Mouse (Mus musculus) gastrocnemius, postnatal 36 days (tissue): ENCODE results near the gene Pole3. TPM values are rescaled to one million over a fixed set of nuclear protein-coding genes. Genes with fewer than 3 reads are reported as not detected.

Source experiments
- DNase-seq, 2 experiments: peaks; one replicate each; pipeline ENCODE4 v3.0.0; 2022
- intact Hi-C: fragments of 180-260 bp; cut with DNase I; formaldehyde crosslinking; loops from one replicate; pipeline ENCODE4 v1.15.1; 2025
- total RNA-seq, 2 experiments: library from RNA; stranded (reverse); gene quantifications; 2 replicates each; pipeline ENCODE4 v1.2.3; 2021

The Pole3 gene
- total RNA-seq, 2 experiments from 2014 or later = 14.8 to 15.0 TPM

DNA sequence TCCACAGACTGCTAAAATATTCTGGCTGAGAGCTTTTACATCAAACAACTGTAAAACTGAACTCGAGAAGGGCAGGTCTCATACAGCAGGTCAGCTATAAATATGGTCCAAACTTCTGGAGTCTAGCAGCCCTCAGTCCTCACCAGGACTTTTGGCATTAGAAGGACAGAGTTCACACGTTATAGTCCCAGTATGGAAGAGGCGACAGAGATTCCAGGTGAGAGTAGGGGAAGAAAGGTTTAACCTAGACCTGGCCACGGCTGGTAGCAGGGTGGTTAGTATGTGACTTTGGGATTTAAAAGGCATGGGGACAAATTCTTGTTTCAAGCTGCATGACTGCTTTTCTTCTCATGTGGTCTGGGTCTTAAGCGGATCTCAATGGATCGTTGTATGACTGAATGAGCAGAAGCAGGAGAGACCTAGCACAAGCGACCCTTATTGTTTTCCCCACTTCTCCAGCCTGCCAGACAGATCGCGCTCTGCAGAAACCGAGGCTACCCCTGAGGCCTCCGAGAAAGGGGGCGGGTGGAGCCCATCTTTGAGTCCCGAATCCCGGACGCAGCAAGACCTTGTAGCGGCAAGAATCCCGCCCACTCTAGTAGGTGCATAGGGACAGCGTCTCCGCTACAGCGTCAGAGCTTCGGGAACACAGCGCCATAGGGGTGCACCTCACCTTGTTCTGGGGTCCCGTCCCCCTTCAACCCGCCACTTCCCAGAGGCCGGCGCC is 5.6 kb downstream of the Pole3 start:
- DNase-seq = no peak
- intact Hi-C loops = no loop called here

DNA sequence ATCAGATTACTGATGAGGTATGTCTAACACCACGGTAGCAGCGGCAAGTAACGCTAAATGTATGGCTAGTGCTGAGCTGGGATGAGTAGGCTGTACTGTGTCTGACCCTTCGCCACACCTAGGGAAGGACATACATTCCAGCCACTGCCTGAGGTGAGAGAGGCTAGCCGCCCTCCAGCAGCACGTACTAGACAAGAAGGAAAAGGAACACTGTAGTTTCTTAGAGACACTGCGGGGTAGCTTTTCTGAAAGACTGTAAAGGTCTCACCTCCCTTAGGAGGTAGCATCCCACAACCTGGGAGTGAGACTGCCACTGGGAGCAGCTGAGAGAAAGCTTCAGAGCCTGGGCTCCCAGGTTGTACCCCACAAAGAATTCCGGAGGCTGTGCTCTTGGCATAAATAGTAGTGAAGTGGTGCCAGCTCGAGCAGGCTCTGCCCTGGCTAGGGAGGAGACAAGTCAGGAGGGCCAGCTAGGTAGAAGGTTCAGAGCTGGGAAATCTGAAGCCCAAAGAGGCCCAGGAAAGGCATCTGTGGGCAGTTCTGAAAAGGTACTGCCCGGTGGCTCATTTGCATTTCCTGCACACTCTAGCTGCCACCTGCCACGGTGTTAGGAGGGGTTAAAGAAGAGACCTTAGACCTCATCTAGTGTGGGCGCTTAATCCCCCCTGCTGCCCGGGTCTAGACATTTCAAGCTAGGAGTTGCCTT is 6.3 kb downstream of the Pole3 start:
- no peak for DNase-seq
- intact Hi-C loops = no loop called here

DNA sequence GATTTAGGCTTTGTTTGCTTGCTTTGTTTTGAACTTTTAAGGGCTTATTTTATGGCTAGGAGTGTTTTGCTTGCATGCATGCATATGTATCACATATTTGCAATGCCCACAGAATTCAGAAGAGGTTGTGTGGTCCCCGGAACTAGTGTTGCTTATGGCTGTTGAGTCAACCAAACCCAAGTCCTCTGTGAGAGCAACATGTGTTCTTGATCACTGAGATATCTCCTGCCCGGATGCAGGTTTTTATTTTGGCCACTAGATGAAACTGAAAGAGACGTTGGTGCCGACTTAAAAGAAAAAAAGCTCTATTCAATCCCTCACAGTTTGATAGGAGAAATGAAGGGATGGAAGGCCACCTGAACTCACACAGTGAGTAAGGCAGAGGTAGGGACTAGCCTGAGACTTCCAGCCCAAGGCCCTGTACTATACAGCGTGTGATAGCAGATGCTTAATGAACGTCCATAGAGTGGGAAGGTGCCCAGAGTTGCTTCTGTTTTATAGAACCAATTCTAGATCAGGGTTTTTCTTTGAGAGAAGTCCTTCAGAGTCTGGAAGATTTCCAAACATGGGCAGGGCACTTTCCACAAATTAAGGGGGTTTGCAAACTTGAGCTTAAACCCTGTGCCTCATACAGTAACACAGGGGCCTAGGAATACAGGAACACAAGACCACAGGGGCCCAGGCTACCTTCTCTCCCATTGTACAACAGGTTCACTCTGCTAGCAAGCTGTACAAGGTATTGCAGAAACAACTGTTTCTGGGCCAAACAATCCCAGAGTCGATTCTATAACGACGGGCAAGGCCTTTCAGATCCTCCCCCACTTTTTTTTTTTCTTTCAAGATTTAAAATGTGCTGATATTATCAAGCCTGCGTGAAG is 7.1 kb downstream of the Pole3 start:
- DNase-seq = no peak
- intact Hi-C loops = no loop called here

DNA sequence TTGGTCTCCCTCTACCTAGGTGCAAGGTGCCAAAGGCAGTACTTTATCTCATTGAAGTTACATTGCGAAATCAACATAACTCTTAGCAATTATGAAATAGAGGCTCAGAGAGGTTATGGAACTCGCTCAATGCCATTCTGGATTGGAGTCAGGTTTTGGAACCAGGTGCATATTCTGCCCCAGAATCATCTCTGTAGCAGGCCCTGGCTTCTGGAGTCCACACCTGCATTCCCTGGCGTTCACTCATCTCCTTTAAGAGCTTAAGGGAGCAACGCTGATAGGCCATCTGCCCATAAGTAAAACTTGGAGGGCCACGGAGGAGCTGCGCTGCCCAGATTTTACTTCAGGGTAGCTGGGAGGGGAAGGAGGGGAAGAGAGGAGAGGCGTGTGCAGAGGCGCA is 7.8 kb downstream of the Pole3 start:
- intact Hi-C loops = no loop called here
- DNase-seq = no peak

DNA sequence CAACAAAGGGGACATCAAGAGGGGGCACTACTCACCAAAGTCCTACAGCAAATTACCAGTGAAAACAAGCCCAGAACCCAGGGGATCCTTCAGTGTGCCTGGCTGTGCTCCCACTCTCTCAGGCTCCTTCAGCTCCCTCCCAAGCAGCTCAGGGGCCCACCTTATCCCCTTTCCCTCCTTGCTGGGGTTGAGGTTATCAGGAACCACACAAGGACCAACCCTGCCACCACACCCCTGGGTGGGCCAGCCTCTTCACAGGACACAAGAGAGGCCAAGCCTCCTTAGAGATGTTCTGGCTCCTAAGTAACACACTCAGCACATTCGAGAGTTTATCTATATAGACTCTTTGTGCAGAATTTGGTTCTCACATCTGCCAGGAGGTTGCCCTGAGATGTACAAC is 8.3 kb downstream of the Pole3 start:
- intact Hi-C loops = no loop called here
- no peak for DNase-seq

DNA sequence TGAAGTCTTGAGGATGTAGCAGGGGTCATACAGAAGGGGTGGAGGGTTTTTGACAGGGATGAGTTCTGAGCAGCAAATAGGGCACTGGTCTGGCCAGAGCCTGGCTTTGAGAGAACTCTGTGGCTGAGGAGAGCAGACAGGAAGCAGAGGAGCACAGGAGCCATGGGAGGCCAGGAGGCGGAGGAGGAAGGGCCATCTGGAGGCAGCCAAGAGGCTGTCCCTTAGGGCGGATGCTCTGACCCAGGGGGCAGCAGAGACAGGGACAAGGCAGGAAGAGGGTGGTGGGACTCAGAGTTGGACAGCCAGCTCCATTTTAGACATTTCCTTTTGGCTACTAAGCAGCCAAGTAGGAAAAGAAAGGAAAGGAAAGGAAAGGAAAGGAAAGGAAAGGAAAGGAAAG is 8.8 kb downstream of the Pole3 start:
- peak in 1 of 2 experiments; percentile 39 for DNase-seq
- intact Hi-C loops = no loop called here

DNA sequence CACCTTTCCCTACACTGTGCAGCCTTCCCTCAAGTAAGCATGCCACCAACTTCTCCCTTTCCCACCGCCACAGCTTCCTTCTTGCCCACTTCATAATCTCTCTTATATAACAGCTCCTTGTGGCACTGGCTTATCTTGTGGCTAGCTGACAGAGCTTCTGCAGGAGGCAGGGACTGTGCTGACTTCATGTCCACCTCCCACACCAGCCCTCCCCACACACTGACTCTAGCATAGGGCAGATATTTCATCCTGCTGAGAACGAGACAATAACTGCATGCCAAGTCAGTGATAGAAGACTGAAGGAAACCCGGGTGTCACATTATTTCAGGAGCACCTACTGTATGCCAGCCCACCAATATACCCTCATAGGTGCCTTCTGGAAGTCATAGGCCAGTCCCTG is 9.4 kb downstream of the Pole3 start:
- DNase-seq = no peak
- intact Hi-C loops = no loop called here

DNA sequence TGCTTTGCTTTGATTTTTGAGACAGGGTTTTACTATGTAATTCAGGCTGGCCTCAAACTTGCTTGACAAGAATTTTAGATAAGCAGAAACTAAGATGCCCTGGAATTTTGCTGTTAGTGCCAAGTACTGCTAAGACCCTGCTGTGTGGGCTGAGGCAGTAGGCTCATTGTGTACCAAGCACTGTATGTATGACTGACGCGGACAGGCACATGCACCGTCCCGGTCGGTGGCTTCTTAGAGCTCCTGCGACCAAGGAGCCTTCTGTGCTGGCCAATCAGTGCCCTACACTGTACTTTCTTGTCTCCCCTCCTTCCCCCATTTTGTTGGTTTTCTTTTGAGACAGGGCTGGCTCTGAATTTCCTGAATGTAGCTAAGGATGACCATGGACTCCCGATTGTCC is 9.9 kb downstream of the Pole3 start:
- intact Hi-C loops = no loop called here
- no peak for DNase-seq

DNA sequence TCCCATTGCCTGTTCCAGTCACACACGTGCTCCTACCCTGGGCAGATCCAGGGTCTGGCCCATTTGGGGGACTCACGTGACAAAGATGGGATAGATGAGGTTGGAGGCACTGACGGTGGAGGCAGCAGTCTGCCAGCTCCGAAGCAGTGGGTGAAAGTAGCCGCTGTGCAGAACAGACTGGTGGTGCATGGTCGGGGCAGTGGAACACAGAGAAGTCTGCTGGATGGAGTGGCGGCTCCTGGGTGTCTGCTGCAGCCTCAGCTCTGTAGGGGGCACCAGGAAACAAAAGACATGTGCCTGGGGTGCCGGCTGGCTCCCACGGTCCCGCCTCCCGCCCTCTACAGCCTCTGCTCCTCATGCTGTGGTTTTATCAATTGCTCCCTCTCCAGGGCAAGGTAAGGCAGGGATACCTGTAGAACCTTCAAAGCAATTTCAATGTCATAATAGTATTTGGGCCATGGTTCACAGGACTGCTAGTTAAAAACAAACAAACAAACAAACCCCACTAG is 10.8 kb downstream of the Pole3 start:
- intact Hi-C loops = no loop called here
- DNase-seq = no peak

DNA sequence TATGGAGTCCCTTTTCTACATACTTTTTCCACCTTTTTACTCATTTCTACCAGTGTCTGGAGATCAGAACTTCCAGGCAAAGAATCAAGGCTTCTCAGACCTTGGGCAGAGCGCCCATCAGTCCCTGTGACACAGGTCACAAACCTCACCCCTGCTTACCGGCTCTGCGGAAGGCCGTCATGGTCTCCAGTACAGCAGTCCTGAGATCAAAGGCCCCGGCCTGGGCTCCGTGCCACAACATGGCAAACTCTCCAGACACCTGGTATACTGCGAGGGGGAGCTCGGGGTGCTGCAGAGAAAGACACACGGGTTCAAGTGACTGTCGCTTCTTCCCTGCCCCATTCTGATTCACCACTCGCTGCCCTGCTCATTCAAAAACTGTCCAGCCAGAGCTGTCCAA is 14.9 kb downstream of the Pole3 start:
- DNase-seq = no peak
- intact Hi-C loops = loop anchor here (5.0 kb wide), 2 partner anchors 98 to 168 kb away; no protein-coding TSS in a partner anchor

DNA sequence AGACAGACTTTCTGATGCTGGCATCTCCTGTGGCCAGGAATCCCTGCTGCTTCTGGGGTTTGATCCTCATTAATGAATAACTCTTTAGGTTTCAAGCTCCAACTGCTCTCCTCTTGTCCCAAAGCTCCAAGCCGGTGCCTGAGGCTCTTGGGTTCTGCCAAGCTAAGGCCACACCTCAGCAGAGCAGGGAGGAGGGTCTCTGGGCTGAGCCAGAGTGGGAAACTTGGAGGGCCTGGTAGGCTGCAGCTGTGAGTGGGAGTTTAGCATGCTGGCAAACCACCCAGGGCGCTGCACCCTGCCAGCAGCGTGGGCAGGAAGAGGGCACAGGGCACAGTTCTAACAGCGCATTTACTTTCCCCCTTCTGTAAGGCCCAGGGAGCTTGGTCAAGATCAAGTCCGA is 16.0 kb downstream of the Pole3 start:
- intact Hi-C loops = loop anchor here (5.0 kb wide), 2 partner anchors 97 to 167 kb away; no protein-coding TSS in a partner anchor
- no peak for DNase-seq

DNA sequence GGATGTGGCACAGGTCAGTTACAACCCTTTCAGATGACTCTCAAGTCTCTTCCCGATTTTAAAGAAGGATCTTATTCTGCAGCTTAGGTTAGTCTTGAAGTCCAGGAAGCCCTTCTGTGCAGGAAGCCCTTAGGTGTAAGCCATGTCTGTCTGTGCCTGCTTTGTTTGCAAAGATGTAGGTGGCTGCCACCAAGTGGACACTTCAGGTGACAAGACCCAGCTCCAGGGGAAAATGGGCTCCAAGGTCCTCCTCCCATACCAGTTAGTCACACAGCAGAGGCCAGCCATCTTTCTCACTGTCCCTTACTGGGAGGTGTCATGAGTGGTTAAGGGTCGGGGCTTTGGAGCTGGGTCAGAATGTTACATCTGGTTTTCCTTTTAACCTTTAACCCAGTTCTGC is 18.1 kb downstream of the Pole3 start:
- intact Hi-C loops = loop anchor here (5.0 kb wide), 2 partner anchors 94 to 164 kb away; no protein-coding TSS in a partner anchor
- no peak for DNase-seq

DNA sequence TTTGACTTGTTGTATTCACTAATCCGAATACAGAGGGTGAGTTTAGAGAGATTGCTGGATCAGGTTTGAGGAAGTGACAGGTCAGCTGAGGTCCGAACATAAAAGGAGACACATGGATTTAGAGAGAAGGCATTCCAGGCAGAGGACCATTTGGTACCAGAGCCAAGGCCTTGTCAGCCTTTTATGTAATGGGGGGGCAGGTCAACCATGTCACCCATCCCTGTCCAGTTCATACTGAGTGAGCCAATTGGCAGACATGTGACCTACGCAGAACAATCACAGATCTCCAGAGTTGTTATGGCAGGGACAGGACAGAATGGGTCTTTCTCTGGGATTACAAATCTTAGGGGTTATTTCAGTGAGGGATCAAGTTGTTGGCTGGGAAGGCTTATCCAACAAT is 18.9 kb downstream of the Pole3 start:
- DNase-seq = no peak
- intact Hi-C loops = loop anchor here (5.0 kb wide), 2 partner anchors 94 to 164 kb away; no protein-coding TSS in a partner anchor

DNA sequence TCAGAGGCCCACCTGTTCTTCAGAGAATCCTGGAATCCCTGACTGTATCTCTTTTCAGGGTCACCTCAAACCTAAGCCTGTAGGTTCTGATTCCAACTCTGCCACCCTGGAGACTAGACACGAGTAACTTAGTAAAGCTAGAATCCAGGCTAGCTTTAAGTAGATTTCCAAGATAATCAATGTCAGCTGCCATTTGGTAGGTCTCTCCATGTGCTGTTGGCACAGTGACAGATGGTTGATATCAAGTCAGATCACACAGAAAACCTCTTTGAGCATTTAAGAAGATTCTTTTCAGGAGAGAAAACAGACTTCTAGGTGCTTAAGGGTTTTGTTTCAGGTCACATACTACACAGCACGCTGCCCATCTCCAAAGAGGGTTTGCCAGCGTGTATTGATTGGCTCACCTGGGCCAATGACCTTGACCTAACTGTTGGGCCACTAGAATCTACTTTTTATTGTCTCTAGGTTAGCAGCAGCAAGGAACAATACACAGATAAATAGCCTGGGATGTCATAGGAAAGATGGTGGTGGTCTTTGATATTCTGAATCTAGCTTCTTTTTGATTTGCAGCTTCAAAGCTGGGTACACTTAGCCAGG is 21.4 kb downstream of the Pole3 start, which contains the start of gene Hdhd3:
Gene Hdhd3 (minus strand): TSS at position 94 of the 597 bp plus-strand sequence.
- no peak for DNase-seq
- intact Hi-C loops = no loop called here

DNA sequence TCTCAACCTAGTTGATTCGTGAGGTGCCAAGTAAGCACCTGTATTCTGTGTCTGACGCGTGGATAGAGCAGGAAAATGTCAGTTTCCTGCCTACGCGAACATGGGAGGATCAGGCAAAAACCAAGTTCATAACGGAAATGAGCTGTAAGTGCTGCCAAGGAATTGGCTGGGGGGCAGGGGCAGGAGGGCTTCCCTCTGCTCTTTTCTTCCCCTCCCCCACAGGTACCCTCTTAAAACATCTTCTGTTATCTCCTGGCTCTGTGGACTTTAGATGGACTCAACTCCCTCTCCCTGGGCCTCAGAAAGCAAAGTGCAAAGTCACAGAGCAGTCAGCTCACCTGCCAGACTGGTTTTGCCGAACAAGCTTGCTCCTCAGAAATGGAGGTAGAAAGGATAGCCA is 21.9 kb downstream of the Pole3 start:
- intact Hi-C loops = no loop called here
- DNase-seq = no peak

DNA sequence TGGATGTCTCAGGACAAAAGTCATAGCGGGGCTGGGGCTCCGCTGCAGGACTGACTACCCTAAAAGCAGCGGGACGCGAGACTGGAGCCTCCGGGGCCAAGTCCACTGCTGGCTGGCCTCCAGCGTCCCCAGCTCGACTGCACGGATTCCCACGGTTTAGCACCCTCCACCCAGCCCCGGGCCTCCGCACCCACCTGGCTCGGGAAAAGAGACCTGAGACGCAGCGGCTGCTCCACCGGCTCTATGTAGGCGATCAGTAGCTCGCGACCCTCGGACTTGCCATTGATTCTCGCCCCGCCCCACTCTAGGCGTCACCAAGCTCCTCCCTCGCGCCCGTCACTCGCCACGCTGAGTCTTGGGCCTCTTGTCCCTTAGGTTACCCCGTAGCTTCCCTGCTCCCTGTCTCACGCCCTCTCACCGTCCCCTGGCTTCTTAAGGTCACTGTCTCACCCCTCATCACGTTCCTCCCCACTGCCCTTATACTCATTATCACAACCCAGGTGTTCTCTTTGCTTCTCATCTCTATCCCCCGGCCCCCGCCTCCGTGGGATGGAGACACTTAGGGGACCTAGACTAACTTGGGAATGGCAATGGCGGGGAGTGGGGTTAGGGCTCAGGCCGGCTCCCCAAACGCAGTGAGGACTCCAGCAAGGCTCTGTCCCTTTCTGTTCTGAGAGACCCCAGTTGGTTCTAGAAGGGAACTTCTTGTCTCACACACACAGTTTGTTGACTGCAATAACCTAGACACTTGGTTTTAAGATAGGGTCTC is 22.7 kb downstream of the Pole3 start:
- peak; percentile 85 to 89 for DNase-seq
- intact Hi-C loops = no loop called here

DNA sequence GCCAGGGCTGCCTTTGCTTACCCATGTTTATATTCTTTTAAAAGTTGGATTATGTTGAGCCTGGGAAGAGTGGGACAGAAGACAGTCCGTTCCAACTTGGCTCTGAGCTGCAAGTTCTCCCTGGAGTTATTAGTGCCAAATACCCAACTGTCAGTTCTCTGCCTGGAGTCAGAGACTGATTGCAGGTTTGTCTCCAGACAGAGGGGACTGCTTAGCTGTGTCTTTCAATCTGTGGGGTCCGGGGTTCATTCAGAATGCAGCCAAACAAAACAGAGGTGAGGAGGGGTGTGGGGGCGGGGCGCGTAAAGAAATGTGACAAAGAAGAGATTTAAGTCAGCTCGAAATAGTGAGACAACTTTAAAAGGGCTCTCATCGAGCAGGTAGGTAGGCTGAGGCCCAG is 23.3 kb downstream of the Pole3 start:
- no peak for DNase-seq
- intact Hi-C loops = no loop called here

DNA sequence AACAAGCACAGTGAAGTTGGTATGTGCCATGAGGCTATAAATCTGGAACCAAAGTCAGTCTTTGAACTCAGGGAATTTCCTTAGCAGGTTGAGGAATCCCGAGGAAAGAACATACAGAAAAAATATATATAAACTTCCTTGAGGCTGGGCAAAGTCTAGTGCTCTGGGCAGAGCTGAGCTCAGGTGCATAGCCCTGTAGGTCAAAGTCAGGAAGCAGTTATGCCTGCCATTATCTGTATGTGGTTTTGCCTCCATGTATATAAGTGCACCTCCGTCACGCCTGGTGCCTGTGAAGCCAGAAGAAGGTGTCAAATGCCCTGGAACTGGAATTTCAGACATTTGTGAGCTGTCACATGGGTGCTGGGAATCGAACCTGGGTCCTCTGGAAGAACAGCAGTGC is 24.1 kb downstream of the Pole3 start:
- DNase-seq = no peak
- intact Hi-C loops = no loop called here

DNA sequence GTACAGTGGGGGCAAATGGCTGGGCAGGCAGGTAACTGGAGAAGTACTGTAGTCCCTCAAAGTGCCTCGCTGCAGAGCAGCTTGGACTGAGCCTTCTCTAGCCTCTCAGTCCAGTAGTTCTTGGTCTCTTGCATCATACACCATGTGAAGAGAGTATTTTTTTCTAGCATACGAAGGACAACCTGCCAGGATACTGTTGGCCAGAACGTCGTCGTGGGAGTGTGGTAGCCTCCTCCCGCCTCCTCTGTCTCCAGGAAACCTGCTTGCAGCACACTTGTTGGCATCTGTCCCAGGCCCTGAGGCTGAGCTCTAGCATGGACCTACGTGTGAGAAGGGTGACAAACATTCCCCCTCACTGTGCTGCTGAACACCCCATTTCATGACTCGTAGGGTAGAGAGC is 28.1 kb downstream of the Pole3 start:
- intact Hi-C loops = loop anchor here (5.0 kb wide), 1 partner anchor 40 kb away; no protein-coding TSS in a partner anchor
- no peak for DNase-seq
